Mouse (Mus musculus): ENCODE measurements around the gene Xpnpep3. TPM values are rescaled to one million over a fixed set of nuclear protein-coding genes. Genes with fewer than 3 reads are reported as not detected.
A peak's percentile ranks its signal among the peaks of the same experiment; 100 is the strongest.

Gene Xpnpep3
- polyA plus RNA-seq (2015; fragmentation: Nextera tagmentation; extraction: Ambion mirVana), result 9.6 and 11.2 TPM in 2 replicates

DNA sequence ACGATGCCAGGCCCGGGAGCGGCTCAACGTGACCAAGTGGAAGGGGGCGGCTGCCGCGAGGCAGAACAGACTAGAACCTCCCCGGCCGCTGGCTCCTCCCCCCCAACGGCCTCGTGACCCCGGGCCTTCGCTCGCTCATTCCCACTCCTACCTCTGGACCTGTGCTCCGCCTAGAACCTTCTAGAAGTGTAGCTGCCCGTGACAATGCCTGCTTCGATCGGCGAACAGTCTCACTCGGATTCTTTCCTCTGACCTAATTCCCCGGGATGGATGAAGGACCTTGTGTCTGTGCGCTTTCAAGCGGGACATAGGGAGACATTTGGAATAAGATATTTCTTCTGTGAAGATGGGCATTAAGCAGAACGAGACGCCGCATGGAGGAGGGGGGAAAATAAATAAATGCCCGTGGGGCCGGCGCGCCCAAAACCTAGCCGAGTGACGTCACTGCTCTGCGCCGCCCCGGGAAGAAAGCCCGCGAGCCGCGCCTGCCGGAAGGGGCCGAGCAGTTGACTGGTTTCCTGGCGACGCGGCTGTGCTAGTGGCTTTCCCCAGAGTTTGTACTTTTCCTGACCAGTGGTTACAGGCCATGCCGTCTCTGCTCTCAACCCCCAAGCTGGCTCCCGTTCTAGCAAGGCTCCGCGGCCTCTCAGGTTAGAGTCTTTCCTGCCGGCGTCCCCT is at the start of gene Xpnpep3, which contains the start of gene St13:
Gene Xpnpep3, plus strand, starts transcription at position 501 of the 678 bp plus-strand sequence.
Gene St13, minus strand, starts transcription at position 440 of the 678 bp plus-strand sequence.
- no peaks in the 10 kb centered on the region for H3K27me3 ChIP-seq (replicated peaks)
- H3K9me3 ChIP-seq, result no peaks in the 10 kb centered on the region
- WGBS, result under 1% methylated on average over 50 of the region's 50 CpGs
- H3K4me2 ChIP-seq, result peak within 1 kb of the TSS; percentile 61
- ATAC-seq (ENCODE audit: insufficient read depth, low FRiP score, low read depth), result peak; percentile 100
- H3K4me3 ChIP-seq (replicated peaks), result peak within 1 kb of the TSS; percentile 99
- peak within 1 kb of the TSS; percentile 94 for H3K9ac ChIP-seq
- H3K27ac ChIP-seq, result peak within 1 kb of the TSS; percentile 95
- peaks cover 7% of the 10 kb centered on the region; the same call in 1 of the 2 replicates for H3K4me1 ChIP-seq
- no peaks in the 10 kb centered on the region for H3K36me3 ChIP-seq

DNA sequence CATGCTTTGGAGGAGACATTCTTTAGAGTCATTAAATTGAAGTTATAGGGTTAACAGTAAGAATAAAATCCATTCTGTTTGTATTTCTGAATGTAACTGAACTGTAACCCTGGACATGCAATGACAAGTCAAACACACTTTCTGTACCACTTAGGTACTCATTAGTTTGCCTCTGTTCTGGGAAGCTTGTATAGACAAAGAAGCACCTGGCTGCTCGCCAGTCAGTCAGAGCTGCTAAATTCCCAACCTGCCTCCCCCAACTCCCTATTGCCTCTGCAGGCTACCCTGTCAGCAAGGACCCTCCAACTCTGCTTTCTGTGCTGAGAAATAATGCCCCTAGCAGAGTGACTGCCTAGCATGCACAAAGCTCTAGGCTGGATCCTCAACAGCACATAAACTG is 49.5 kb upstream of the Xpnpep3 start:
- 39% methylated on average over 1 of the region's 1 CpGs for WGBS
- peaks cover 5% of the 10 kb centered on the region; the same call in 1 of the 2 replicates for H3K4me1 ChIP-seq
- ATAC-seq (ENCODE audit: insufficient read depth, low FRiP score, low read depth), result no peak
- no peak overlapping the region for H3K4me2 ChIP-seq
- no peaks in the 10 kb centered on the region for H3K9me3 ChIP-seq
- H3K27ac ChIP-seq, result no peak overlapping the region
- no peaks in the 10 kb centered on the region for H3K27me3 ChIP-seq (replicated peaks)
- H3K4me3 ChIP-seq (replicated peaks), result no peak overlapping the region
- H3K9ac ChIP-seq, result no peak overlapping the region
- no peaks in the 10 kb centered on the region for H3K36me3 ChIP-seq

DNA sequence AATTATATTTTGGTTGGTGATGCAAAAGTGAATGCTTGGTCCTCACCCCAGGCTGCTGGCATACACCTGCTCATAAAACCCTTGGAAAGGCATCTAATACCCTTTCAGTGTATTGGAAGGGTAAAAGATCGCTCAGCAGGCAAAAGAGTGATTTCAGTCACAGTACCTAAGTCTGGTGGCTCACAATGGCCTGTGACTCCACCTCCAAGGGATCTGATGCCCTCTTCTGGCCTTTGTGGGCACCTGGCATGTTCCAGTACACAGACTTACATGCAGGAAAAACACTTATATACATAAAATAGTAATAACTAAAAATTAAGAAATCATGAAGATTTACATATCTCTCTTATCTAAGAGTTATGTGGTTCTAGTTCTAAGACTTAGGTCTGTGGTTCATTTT is 47.3 kb upstream of the Xpnpep3 start:
- 70% methylated on average over 1 of the region's 1 CpGs for whole genome bisulfite sequencing
- H3K9ac ChIP-seq, result no peak overlapping the region
- no peak overlapping the region for H3K4me2 ChIP-seq

DNA sequence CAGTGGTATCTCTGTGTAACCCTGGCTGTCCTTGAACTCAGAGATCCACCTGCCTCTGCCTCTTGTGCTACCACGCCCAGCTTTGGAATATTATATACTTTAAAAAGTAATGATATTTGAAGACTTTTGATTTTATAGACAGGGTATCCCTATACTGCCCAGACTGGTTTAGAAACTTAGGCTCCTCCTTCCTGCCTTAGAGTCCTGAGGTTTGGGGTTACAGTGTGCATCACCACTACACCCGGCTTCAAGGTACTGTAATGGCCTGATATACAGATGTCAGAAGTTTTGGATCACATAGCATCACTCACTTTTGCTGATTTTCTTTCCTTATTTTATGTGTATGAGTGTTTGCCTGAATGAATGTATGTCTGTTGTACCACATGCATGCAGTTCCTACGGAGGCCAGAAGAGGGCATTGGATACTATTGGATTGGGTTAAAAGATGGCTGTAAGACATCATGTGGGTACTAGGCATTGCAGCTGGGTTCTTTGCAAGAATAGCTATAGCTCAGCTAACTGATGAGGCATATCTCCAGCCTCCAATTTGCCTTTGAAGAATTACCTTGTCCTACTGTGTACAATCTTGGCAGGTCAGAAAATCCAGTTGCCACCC is 44.7 kb upstream of the Xpnpep3 start:
- H3K4me2 ChIP-seq, result no peak overlapping the region
- peaks cover 11% of the 10 kb centered on the region; the same call in 1 of the 2 replicates for H3K4me1 ChIP-seq
- no peaks in the 10 kb centered on the region for H3K27me3 ChIP-seq (replicated peaks)
- H3K27ac ChIP-seq, result no peak overlapping the region
- H3K9ac ChIP-seq, result no peak overlapping the region
- H3K36me3 ChIP-seq, result no peaks in the 10 kb centered on the region
- no peak overlapping the region for H3K4me3 ChIP-seq (replicated peaks)
- WGBS, result 62% methylated on average over 3 of the region's 3 CpGs
- H3K9me3 ChIP-seq, result no peaks in the 10 kb centered on the region
- no peak for ATAC-seq (ENCODE audit: insufficient read depth, low FRiP score, low read depth)

More for the DNA sequence above, 47.3 kb upstream of the Xpnpep3 start:
- Histone ChIP-seq H3K27me3 (replicated peaks) (no peaks in the 10 kb centered on the region), H3K27ac (no peak overlapping the region), H3K36me3 (no peaks in the 10 kb centered on the region), H3K4me1 (peaks cover 8% of the 10 kb centered on the region; the same call in 1 of the 2 replicates), H3K9me3 (no peaks in the 10 kb centered on the region), H3K4me3 (replicated peaks) (no peak overlapping the region)
- ATAC-seq (ENCODE audit: insufficient read depth, low FRiP score, low read depth), result no peak

DNA sequence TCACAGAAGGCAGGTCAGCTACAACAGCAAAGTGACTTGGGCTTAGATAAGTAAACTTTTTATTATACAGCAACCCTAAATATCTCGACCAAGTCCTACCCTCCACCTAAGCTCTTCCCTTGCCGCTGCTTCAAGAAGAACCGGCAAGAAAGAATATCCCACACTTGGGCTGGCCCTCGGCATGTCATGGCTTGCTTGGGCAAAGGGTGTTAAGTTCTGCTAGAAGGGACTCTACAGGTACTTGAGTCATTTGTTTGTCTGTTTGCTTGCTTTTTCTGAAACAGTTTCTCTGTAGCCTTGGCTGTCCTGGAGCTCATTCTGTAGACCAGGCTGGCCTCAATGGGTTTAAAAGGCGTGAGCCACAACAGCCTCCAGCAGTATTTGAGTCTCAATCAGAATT is 43.0 kb upstream of the Xpnpep3 start:
- H3K27me3 ChIP-seq (replicated peaks), result no peaks in the 10 kb centered on the region
- 38% methylated on average over 5 of the region's 5 CpGs for WGBS
- 0 out of 2 replicates have a peak, but pooled peaks cover 6% of the 10 kb centered on the region for H3K4me1 ChIP-seq
- no peak overlapping the region for H3K4me2 ChIP-seq
- H3K4me3 ChIP-seq (replicated peaks), result no peak overlapping the region
- no peaks in the 10 kb centered on the region for H3K9me3 ChIP-seq
- ATAC-seq (ENCODE audit: insufficient read depth, low FRiP score, low read depth), result no peak
- no peak overlapping the region for H3K9ac ChIP-seq
- peak overlapping the region; percentile 8; the same call in 1 of the 2 replicates for H3K27ac ChIP-seq
- H3K36me3 ChIP-seq, result no peaks in the 10 kb centered on the region

DNA sequence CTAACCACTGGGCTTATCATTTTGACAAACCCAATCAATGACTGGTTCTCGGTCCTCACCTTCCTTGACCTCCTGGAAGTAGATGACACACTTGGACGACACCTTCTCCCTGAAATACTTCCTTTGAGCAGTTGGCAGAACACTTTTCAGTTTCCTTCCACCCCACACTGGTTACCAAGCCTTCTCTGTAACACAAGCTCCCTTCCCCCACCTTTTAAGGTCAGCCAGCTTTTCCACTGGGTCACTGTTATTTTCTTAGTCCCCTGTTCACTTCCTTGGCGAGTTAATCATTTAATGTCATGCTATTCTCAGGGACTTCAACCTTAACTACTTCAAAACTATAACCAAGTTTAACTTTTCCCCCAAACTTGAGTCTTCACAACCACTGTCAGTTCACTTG is 41.0 kb upstream of the Xpnpep3 start:
- Histone ChIP-seq H3K4me1 (0 out of 2 replicates have a peak, but pooled peaks cover 6% of the 10 kb centered on the region), H3K36me3 (no peaks in the 10 kb centered on the region; the same call in none of the 2 replicates), H3K9me3 (no peaks in the 10 kb centered on the region), H3K4me3 (replicated peaks) (no peak overlapping the region), H3K4me2 (no peak overlapping the region), H3K27ac (no peak overlapping the region), H3K9ac (no peak overlapping the region), H3K27me3 (replicated peaks) (no peaks in the 10 kb centered on the region)
- no peak for ATAC-seq (ENCODE audit: insufficient read depth, low FRiP score, low read depth)
- WGBS, result 75% methylated on average over 3 of the region's 3 CpGs

DNA sequence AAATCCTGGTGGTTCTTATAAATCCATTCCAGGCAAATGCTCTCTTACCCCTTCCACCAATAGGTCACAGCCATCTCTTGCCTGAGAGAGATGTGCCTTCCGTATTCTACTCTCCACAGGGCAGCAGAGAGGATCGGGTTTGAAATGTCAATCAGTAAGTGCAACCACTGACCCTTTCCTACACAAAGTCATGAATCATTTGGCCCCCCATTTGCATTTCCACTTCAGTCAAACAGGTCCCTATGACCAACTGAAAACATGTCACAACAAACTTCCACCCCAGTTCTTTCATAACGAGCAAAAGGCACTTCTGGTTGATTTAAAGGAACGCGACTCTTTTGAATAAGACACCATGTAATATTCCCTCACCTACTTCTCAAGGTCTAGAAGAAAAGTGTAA is 40.5 kb upstream of the Xpnpep3 start:
- H3K27ac ChIP-seq, result no peak overlapping the region
- no peak overlapping the region for H3K9ac ChIP-seq
- no peaks in the 10 kb centered on the region for H3K9me3 ChIP-seq
- H3K4me3 ChIP-seq (replicated peaks), result no peak overlapping the region
- no peak for ATAC-seq (ENCODE audit: insufficient read depth, low FRiP score, low read depth)
- H3K27me3 ChIP-seq (replicated peaks), result no peaks in the 10 kb centered on the region
- 79% methylated on average over 5 of the region's 5 CpGs for WGBS
- H3K4me2 ChIP-seq, result peak overlapping the region; percentile 64; the same call in 1 of the 2 replicates
- 0 out of 2 replicates have a peak, but pooled peaks cover 6% of the 10 kb centered on the region for H3K4me1 ChIP-seq
- H3K36me3 ChIP-seq, result no peaks in the 10 kb centered on the region; the same call in none of the 2 replicates

DNA sequence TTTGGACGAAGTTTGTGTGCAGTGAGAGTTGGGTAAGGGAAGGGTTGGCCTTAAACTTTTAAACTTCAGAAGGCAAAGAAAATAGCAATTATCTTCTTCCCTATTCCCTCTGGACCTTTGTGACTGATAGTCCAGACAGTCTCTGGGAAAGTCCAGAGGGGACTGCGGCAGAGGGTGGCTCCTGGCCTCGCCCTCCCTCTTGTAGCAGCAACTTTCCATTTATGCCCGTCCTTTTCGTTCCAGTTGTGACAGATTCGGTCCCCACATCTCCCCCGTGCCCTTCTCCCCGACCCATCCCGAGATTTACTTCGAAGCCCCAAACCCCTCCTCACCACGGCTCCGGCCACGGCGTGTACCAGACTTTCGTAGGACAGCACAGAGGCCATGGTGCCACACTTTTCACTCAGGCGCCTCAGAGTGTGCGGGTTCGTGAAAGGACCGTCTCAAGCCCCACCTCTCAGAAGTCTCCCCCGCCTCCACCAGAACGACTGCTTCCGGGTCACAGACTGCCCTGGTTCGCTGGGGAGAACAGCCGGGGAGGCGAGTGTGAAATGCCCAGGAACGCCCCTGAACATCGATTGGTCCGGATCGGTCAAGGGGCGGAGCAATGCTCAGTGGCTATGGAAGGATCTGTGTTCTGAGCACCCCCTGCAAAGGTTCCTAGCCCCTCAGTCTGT is 39.5 kb upstream of the Xpnpep3 start, which contains the start of gene Slc25a17:
Gene Slc25a17, minus strand, starts transcription at position 468 of the 677 bp plus-strand sequence.
- 0 out of 2 replicates have a peak, but pooled peaks cover 6% of the 10 kb centered on the region for H3K4me1 ChIP-seq
- peak within 1 kb of the TSS; percentile 86 for H3K27ac ChIP-seq
- H3K4me3 ChIP-seq (replicated peaks), result peak within 1 kb of the TSS; percentile 66
- peak within 1 kb of the TSS; percentile 64 for H3K4me2 ChIP-seq
- ATAC-seq (ENCODE audit: insufficient read depth, low FRiP score, low read depth), result peak; percentile 99
- H3K36me3 ChIP-seq, result no peaks in the 10 kb centered on the region; the same call in none of the 2 replicates
- WGBS, result under 1% methylated on average over 30 of the region's 30 CpGs
- H3K9ac ChIP-seq, result peak within 1 kb of the TSS; percentile 55; the same call in 1 of the 2 replicates
- H3K27me3 ChIP-seq (replicated peaks), result no peaks in the 10 kb centered on the region
- H3K9me3 ChIP-seq, result no peaks in the 10 kb centered on the region

DNA sequence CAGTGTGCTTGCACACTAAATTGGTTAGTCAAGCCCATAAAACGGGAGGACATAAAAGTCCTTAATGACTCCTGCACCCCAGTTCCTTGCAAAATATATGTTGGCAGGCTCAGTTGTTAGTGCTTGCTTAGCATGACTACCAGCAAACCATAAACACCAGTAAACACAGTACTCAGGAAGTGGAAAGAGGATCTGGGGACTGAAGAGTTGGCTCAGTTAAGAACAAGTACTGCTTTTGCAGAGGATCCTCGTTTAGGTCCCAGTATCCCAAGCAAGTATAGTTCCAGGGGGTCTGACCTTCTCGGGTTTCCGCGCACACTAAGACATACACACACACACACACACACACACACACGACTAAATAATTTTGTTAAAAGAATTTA is 38.9 kb upstream of the Xpnpep3 start:
- ATAC-seq (ENCODE audit: insufficient read depth, low FRiP score, low read depth), result peak; percentile 34; the same call in 1 of the 2 replicates
- Histone ChIP-seq H3K27me3 (replicated peaks) (no peaks in the 10 kb centered on the region), H3K36me3 (peaks cover 2% of the 10 kb centered on the region), H3K9ac (no peak overlapping the region), H3K27ac (peak overlapping the region; percentile 86), H3K4me2 (peak overlapping the region; percentile 64), H3K4me3 (replicated peaks) (peak overlapping the region; percentile 66), H3K9me3 (no peaks in the 10 kb centered on the region), H3K4me1 (0 out of 2 replicates have a peak, but pooled peaks cover 6% of the 10 kb centered on the region)
- WGBS, result 42% methylated on average over 6 of the region's 6 CpGs

DNA sequence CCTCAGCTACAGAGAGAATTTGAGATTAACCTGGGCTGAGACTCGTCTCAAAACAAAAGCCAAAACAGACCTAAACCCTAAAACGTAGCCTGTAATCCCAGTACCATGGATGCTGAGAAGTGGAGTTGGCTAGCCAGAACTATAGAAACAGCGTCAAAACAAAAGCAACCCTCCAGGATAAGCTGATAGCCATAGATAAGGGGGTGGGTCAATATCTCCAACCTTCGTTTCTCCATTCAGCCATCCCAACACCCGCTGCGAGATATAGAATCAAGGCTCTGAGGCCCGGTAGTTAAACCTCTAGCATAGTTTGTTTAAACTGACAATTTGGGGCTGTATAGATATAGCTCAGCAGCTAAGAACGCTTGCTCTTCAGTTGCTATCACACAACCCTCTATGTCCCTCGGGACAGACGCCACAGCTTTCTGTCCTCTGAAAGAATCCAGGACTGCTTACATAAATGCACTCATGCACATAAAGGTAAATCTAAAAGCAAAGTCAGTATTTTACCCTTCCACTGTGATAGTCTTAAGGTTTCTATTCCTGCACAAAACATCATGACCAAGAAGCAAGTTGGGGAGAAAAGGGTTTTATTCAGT is 38.4 kb upstream of the Xpnpep3 start:
- Histone ChIP-seq H3K9ac (no peak overlapping the region), H3K4me3 (replicated peaks) (no peak overlapping the region)
- no peak for ATAC-seq (ENCODE audit: insufficient read depth, low FRiP score, low read depth)

DNA sequence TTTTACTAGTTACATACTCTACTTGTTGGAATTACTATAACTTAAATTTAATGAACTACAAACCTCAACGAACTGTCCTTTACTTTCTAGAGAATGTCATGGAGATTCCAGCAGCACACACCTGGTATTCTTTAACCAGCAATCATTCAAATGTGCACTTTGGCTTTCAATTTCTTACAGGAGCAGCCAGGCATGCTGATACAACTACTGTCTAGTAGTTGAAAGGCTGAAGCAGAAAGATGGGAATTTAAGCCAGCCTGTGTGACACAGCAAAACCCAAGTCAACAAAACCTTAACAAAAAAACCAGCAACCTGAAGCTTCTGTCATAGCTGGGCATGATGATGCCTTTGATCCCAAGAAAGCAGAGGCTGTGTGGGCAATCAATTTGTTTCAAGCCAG is 37.4 kb upstream of the Xpnpep3 start:
- Histone ChIP-seq H3K27me3 (replicated peaks) (no peaks in the 10 kb centered on the region), H3K4me3 (replicated peaks) (no peak overlapping the region), H3K4me2 (no peak overlapping the region), H3K27ac (no peak overlapping the region), H3K4me1 (0 out of 2 replicates have a peak, but pooled peaks cover 3% of the 10 kb centered on the region), H3K36me3 (peaks cover 15% of the 10 kb centered on the region), H3K9me3 (no peaks in the 10 kb centered on the region), H3K9ac (no peak overlapping the region)
- ATAC-seq (ENCODE audit: insufficient read depth, low FRiP score, low read depth), result no peak
- 81% methylated on average over 1 of the region's 1 CpGs for WGBS

More for the DNA sequence above, 38.4 kb upstream of the Xpnpep3 start:
- 0 out of 2 replicates have a peak, but pooled peaks cover 6% of the 10 kb centered on the region for H3K4me1 ChIP-seq
- WGBS, result 31% methylated on average over 10 of the region's 10 CpGs
- H3K27me3 ChIP-seq (replicated peaks), result no peaks in the 10 kb centered on the region
- H3K36me3 ChIP-seq, result peaks cover 7% of the 10 kb centered on the region
- H3K27ac ChIP-seq, result peak overlapping the region; percentile 86; the same call in 1 of the 2 replicates
- peak overlapping the region; percentile 64 for H3K4me2 ChIP-seq
- no peaks in the 10 kb centered on the region for H3K9me3 ChIP-seq
